8 mouse cellular contexts compared by ENCODE assay signal in the genomic region with DNA sequence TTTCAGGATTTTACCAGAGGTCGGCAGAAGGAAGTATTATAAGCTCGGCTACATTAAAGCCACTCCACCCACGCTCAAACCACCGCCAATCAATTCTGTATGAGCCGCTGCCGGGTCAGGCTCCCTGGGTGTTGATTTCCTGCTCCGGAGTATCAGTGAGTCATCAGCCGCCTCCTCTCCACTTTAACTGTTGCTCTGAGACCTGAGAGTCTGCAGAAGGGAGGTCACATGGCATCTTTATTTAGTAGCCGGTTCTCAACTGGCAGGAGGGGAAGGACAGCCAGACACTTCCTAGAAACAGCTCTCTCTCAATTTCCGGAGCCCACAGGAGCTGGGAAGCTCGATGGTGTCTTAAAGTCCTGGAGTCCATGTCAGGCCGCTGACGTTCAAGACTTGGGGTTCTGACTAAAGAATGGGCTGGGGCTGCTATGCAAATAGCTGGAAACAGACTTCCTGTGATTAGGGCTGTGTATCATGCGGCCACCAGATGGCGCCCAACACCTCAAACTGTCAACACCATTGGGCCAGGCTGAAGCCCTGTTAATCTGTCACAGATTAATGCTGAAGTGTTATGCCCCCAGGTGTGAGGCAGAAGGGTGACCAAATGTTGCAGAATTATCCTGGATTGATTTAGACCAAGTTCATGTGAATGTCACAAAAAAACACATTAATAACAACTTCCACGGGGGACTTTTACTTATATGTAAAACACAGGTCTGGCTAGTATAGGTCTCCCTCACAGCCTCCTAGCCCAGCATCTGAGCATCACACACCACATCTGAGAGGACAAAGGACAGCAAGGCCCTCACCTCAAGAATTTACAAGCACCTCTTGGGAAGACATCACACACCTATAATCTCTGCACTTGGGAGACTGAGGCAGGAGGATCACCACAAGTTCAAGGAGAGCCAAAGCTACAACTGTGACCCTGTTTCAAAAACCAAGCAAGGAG.
DNase-seq lines count a peak whose midpoint lies in the region; ATAC-seq lines count a peak whose summit lies in the region.

No protein-coding gene starts in this region.

- no peaks in the 10 kb centered on the region for H3K36me3 ChIP-seq in hindbrain, embryonic 12.5 days

- 0 out of 2 replicates have a peak, but pooled peaks cover 10% of the 10 kb centered on the region for H3K27me3 ChIP-seq in hindbrain, embryonic 12.5 days

- no peak overlapping the region for H3K9ac ChIP-seq in hindbrain, embryonic 12.5 days

- peak; percentile 77 for ATAC-seq in hindbrain, embryonic 12.5 days (ENCODE audit: low FRiP score)

- DNase-seq in NIH3T3 (ENCODE audit: low read depth) = peak; percentile 97
- peak; percentile 77 for DNase-seq in cerebellum, adult 9-11 months
- DNase-seq in frontal cortex, postnatal 10 days (ENCODE audit: low spot score in 2 of 2) = peak; percentile 40 to 79
- DNase-seq in layer of hippocampus, postnatal 14 days (ENCODE audit: low spot score in 2 of 2) = peak; percentile 79 to 86
- DNase-seq in lung, postnatal 14 days = peak; percentile 83
- DNase-seq in retina, adult 2 months (ENCODE audit: low read depth, low spot score) = peak; percentile 78
- DNase-seq in thymus, postnatal 36 days = peak; percentile 73 to 78

- no peak overlapping the region for H3K4me3 ChIP-seq in hindbrain, embryonic 12.5 days

- H3K9me3 ChIP-seq in hindbrain, embryonic 12.5 days (replicated peaks) = no peaks in the 10 kb centered on the region

- no peak overlapping the region for H3K27ac ChIP-seq in hindbrain, embryonic 12.5 days

- H3K4me1 ChIP-seq in hindbrain, embryonic 12.5 days = peaks cover 9% of the 10 kb centered on the region; the same call in 1 of the 2 replicates

- H3K4me2 ChIP-seq in hindbrain, embryonic 12.5 days (replicated peaks) = peak overlapping the region; percentile 43

- 17% methylated on average over 16 of the region's 16 CpGs for WGBS in hindbrain, embryonic 12.5 days
